Mouse (Mus musculus) spleen, adult 2 months (tissue): ENCODE measurements around the gene Cul4a. TPM values are rescaled to one million over a fixed set of nuclear protein-coding genes. Genes with fewer than 3 reads are reported as not detected.
"Not testable (repeated sequence)": the region's sequence is repeated elsewhere in the genome, so short reads cannot be mapped to it uniquely, and the experiment has no call there.

ENCODE experiments used
- DNase-seq, 2 experiments: peaks; one replicate each; pipeline versions ENCODE4 v3.0.0 to v3.0.0-alpha.2; 2012 to 2021; ENCODE audit warnings: low spot score in 2 of 2, low read depth in 1 of 2
- H3K27ac ChIP-seq: fragments of 200-500 bp; 2 replicates; pipeline ENCODE4 v1.5.1; 2012; ENCODE audit warnings: low read length, inconsistent platforms; ENCODE audit not compliant: insufficient read depth
- H3K27me3 ChIP-seq: fragments of 200-500 bp; 2 replicates; pipeline ENCODE4 v1.6.1; 2012; ENCODE audit warnings: mild to moderate bottlenecking, moderate library complexity, low read length, inconsistent platforms; ENCODE audit not compliant: control insufficient read depth, insufficient read depth
- H3K36me3 ChIP-seq: fragments of 200-500 bp; 2 replicates; pipeline ENCODE4 v1.6.1; 2012; ENCODE audit warnings: mild to moderate bottlenecking, low read length, inconsistent platforms; ENCODE audit not compliant: control insufficient read depth, insufficient read depth
- H3K4me1 ChIP-seq: fragments of 200-500 bp; 2 replicates; pipeline ENCODE4 v1.6.1; 2011; ENCODE audit warnings: inconsistent platforms; ENCODE audit not compliant: control insufficient read depth, insufficient read depth, insufficient read length
- H3K4me3 ChIP-seq: fragments of 200-500 bp; 2 replicates; pipeline ENCODE4 v1.5.1; 2011; ENCODE audit warnings: mild to moderate bottlenecking, inconsistent platforms; ENCODE audit not compliant: insufficient read depth, insufficient read length; ENCODE audit errors: extremely low read depth
- CTCF ChIP-seq: fragments of 200-500 bp; IDR thresholded peaks from 2 replicates; pipeline ENCODE4 v1.5.1; 2011; ENCODE audit warnings: mild to moderate bottlenecking, inconsistent platforms; ENCODE audit not compliant: insufficient read depth, insufficient read length, insufficient replicate concordance; ENCODE audit errors: extremely low read depth
- POLR2A ChIP-seq: fragments of 200-500 bp; IDR thresholded peaks from 2 replicates; pipeline ENCODE4 v1.6.1; 2011; ENCODE audit warnings: low read depth, low read length, inconsistent platforms
- WGBS: fragments of 180-500 bp; shearing (Covaris S2); methylation state at CpG from one replicate; pipeline ENCODE4 v1.1.7; 2018; 5-methylcytosine and 5-hydroxymethylcytosine counted together
- polyA plus RNA-seq: library from polyadenylated mRNA; depleted of rRNA; stranded (reverse); fragments of >200 nt; gene quantifications from 2 replicates; pipeline ENCODE4 v1.2.3, GENCODE M21; 2012

Cul4a gene
- polyA plus RNA-seq, 1 experiment: 31.6 TPM

DNA sequence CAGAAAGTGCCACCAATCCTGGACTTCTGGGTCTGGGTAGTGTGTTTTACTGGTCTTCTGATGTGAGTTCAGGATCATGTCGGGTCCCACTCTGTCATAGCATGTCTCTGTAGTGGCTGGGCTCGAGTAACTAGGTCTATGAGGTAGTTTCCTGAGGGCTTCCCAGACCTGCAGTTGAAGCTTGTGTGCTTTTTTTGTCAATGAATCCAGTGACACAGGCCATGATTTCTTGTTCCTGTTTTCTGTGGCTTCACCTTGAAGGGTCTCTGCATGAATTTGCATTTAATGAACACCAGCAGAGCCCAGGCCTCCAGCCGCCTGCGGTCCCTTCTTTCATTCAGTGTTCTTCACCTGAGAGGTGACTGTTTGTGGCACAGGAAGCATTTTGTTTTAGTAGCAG, 7.8 kb downstream of the Cul4a start:
- H3K27me3 ChIP-seq: no peaks in the 10 kb centered on the region
- H3K4me1 ChIP-seq: no peaks in the 10 kb centered on the region
- 49% methylated on average over 4 of the region's 4 CpGs for WGBS
- no peak overlapping the region for H3K27ac ChIP-seq
- no peak for DNase-seq
- H3K36me3 ChIP-seq: 0 out of 2 replicates have a peak, but pooled peaks cover 2% of the 10 kb centered on the region
- no peak overlapping the region for H3K4me3 ChIP-seq
- TF ChIP-seq CTCF (no peak), POLR2A (no peak)

DNA sequence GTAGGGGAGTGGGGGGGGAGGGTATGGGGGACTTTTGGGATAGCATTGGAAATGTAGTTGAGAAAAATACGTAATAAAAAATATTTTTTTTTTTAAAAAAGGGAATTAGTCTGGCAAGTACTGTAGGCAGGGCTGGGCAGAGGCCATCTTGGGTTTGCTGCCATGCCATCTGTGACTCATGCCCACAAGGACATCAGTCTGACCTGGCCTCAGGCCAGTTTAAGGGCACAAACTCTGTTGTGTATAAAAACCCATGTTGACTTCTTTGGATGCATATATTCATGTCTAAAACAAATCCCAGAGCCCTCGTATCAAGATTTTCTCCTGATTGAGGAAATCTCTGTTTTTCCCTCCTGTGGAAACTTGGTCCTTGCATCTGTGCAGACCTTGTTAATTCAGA, 11.7 kb downstream of the Cul4a start:
- Histone ChIP-seq H3K4me1 (no peaks in the 10 kb centered on the region), H3K27me3 (no peaks in the 10 kb centered on the region), H3K4me3 (no peak overlapping the region), H3K27ac (no peak overlapping the region), H3K36me3 (0 out of 2 replicates have a peak, but pooled peaks cover 2% of the 10 kb centered on the region)
- TF ChIP-seq CTCF (no peak), POLR2A (no peak)
- WGBS: 93% methylated on average over 2 of the region's 2 CpGs
- DNase-seq: no peak

GRCm38 (mm10) chr8:13118516-13118915, 13.1 kb downstream of the Cul4a start:
- Histone ChIP-seq H3K36me3 (peaks cover 4% of the 10 kb centered on the region), H3K4me3 (no peak overlapping the region), H3K27me3 (no peaks in the 10 kb centered on the region), H3K4me1 (no peaks in the 10 kb centered on the region), H3K27ac (no peak overlapping the region)
- no peak for DNase-seq
- no peak for TF ChIP-seq POLR2A
- TF ChIP-seq CTCF: no peak
- 93% methylated on average over 3 of the region's 3 CpGs for WGBS

DNA sequence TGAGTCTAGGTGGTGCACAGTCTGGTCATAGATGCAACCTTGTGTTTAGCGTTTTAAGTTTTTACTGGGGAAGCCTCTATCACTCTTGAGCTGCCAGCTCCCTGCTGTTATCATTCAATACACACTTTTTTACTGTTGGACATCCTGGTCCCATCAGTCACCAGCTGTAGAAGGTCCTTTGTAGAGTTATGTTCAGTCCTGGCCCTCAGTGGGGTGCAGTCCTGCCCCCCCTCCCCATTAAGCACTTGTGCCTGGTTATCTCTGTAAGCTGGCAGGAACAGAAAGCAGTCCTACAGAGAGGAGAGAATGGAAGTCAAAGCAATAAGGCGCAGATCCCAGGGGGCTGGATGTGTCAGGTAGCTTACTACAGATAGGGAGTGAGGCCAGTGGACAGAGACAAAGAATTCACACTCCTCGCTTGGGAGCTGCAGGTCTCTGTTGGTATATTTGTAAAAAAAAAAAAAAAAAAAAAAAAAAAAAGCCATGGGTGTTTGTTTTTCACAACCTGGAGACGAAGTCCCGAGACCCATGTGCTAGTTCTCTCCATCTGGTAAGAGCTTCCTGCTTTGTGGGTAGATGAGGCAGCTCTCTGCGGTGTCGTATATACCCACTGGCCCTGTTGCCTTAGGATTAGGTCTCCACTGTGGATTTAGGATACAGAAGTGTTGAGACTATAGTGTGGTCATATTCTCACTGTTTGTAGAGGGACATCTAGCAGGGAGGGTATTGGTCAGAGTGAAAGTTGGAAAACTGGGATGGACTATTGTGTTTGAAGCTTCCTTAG, 15.7 kb downstream of the Cul4a start:
- H3K27me3 ChIP-seq: no peaks in the 10 kb centered on the region
- H3K27ac ChIP-seq: no peak overlapping the region
- WGBS: 50% methylated on average over 7 of the region's 7 CpGs
- H3K4me3 ChIP-seq: no peak overlapping the region
- no peak for TF ChIP-seq CTCF
- TF ChIP-seq POLR2A: no peak
- no peaks in the 10 kb centered on the region for H3K4me1 ChIP-seq
- peaks cover 14% of the 10 kb centered on the region for H3K36me3 ChIP-seq
- no peak for DNase-seq

- no peak overlapping the region for H3K27ac ChIP-seq
These were observed 17.5 kb downstream of the Cul4a start for GRCm38 (mm10) chr8:13122887-13123421.

DNA sequence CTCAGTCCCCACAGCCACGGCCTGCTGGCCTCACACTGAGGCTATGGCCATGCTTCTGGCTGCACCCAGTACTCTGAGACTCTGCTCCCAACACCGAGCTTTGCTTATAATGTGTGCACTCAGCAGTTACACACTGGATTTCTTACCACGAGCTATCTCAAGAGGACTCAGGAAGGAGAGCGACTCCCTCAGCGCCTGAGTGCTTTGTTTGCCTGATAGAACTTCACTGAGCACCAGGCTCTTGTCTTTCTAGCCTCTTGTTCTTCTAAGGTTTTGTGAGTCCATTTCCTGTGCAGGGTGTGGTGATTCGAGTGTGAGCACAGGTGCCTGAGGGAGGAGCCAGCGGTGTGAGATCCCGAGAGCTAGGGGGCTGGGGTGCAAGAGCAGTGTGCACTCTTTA, 19.5 kb downstream of the Cul4a start:
- H3K4me1 ChIP-seq: no peaks in the 10 kb centered on the region
- H3K4me3 ChIP-seq: no peak overlapping the region
- TF ChIP-seq CTCF: no peak
- TF ChIP-seq POLR2A: no peak
- H3K27me3 ChIP-seq: no peaks in the 10 kb centered on the region
- 84% methylated on average over 8 of the region's 8 CpGs for WGBS
- no peak overlapping the region for H3K27ac ChIP-seq
- H3K36me3 ChIP-seq: peaks cover 30% of the 10 kb centered on the region
- no peak for DNase-seq

More at GRCm38 (mm10) chr8:13122887-13123421, 17.5 kb downstream of the Cul4a start:
- TF ChIP-seq POLR2A (no peak), CTCF (no peak)
- WGBS: 79% methylated on average over 7 of the region's 7 CpGs
- H3K36me3 ChIP-seq: peaks cover 22% of the 10 kb centered on the region
- no peak overlapping the region for H3K4me3 ChIP-seq
- H3K27me3 ChIP-seq: no peaks in the 10 kb centered on the region
- DNase-seq: no peak
- no peaks in the 10 kb centered on the region for H3K4me1 ChIP-seq

- H3K27me3 ChIP-seq, H3K4me1 ChIP-seq, H3K4me3 ChIP-seq, H3K27ac ChIP-seq: not testable (repeated sequence)
- peak in 1 of 2 experiments; percentile 37 for DNase-seq
- H3K36me3 ChIP-seq: peaks cover 44% of the 10 kb centered on the region
- TF ChIP-seq CTCF: peak; percentile 44; the same call in 1 of the 2 replicates
- 68% methylated on average over 9 of the region's 9 CpGs for WGBS
These were observed 26.8 kb downstream of the Cul4a start for GRCm38 (mm10) chr8:13132220-13132619.
